Mouse (Mus musculus): ENCODE results near the gene Papln. TPM values are rescaled to one million over a fixed set of nuclear protein-coding genes. Genes with fewer than 3 reads are reported as not detected.

Papln gene
- total and polyA plus RNA-seq, 3 experiments, result 0.09 to 0.51 TPM; not detected in 1

DNA sequence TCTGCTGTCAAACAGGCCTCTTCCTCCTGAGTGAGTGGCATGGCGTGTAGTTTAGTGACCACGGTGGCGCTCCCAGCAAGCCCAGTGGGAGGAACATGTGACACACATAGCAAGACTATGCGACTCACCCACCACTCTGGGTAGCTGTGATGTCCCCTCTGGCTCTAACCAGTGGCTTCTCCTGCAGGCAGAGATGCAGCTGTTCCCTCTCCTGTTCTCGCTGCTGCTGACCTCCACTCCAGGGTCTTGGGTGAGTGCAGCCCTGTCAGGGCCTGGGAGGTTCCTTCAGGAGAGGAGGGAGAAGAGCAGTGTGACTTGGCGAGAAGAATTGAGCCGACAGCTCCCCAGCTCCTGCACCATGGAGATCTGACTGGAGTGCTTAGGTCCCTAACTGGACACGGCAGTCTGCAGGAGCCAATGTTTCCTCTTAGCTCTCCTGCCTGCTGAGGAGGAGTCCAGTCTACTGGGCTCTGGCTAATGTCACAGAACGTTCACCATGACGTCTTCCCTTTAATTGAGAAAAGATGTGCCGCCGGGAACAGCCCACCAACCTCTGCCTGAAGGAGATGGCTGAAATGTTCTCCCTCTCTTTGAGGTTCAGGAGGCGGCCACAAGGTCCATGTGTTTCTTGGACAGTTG lies 2.6 kb downstream of the Papln start:
- no peaks in the 10 kb centered on the region for H3K79me2 ChIP-seq (replicated peaks; ENCODE audit: control insufficient read depth, extremely low read depth, insufficient read depth, poor library complexity, severe bottlenecking)
- no peak overlapping the region for H3K27ac ChIP-seq (ENCODE audit: insufficient read depth, low read depth)
- dilution Hi-C loops (cut with MboI; ENCODE audit: extremely low pct_ligation_motif_present, extremely low pct_unique_long_range_greater_than_20kb, low sequenced_read_pairs), result no loop called here
- no peaks in the 10 kb centered on the region for H3K9me3 ChIP-seq (replicated peaks; ENCODE audit: low read length)
- H3K4me3 ChIP-seq (replicated peaks in 1 of 3; ENCODE audit: low read depth in 2 of 3, low read length in 2 of 3, poor library complexity in 1 of 3), result no peak overlapping the region
- no peak for DNase-seq (ENCODE audit: extremely low read depth)
- peaks cover 0 to 15% of the 10 kb centered on the region in 2 experiments; a peak in 2 of 4 replicates for H3K4me1 ChIP-seq (ENCODE audit: control insufficient read depth in 1 of 2, insufficient read depth in 2 of 2)
- no peaks in the 10 kb centered on the region for H3K27me3 ChIP-seq (replicated peaks)
- TF ChIP-seq SMC3 (IDR thresholded peaks at IDR 0.05; ENCODE audit: low read depth, low read length) (no peak), CTCF (conservative IDR thresholded peaks at IDR 0.05 in 1 of 2, IDR thresholded peaks at IDR 0.05 in 1 of 2; ENCODE audit: low read depth in 2 of 2, low read length in 2 of 2) (no peak), POLR2A (IDR thresholded peaks at IDR 0.05; ENCODE audit: low read depth, low read length) (no peak), IRF4 (IDR thresholded peaks at IDR 0.05; ENCODE audit: low read depth, low read length) (no peak), SIN3A (IDR thresholded peaks at IDR 0.05; ENCODE audit: low read length) (no peak), PAX5 (IDR thresholded peaks at IDR 0.05; ENCODE audit: low read length) (no peak), MAZ (IDR thresholded peaks at IDR 0.05; ENCODE audit: low read depth, low read length) (no peak), JUN (IDR thresholded peaks at IDR 0.05; ENCODE audit: insufficient read depth, low read depth, low read length) (no peak), USF2 (conservative IDR thresholded peaks at IDR 0.05; ENCODE audit: low read depth, low read length) (no peak), MYC (IDR thresholded peaks at IDR 0.05; ENCODE audit: low read depth, low read length) (no peak)
- no peak overlapping the region for H3K4me2 ChIP-seq (ENCODE audit: insufficient read depth, low read depth, poor library complexity, severe bottlenecking)
- no peak overlapping the region for H3K9ac ChIP-seq (ENCODE audit: insufficient read depth, low read depth)
- H3K36me3 ChIP-seq (replicated peaks in 1 of 2; ENCODE audit: control insufficient read depth in 1 of 2, insufficient read depth in 1 of 2, low read length in 1 of 2), result no peaks in the 10 kb centered on the region
- in situ Hi-C loops (cut with MboI; ENCODE audit: low pct_ligation_motif_present, low pct_unique_long_range_greater_than_20kb, low sequenced_read_pairs), result loop anchor here (5.0 to 25.0 kb wide), 2 partner anchors 54 to 654 kb away; no protein-coding TSS in a partner anchor

GRCm38 (mm10) chr12:83767833-83768232 lies 4.4 kb downstream of the Papln start:
- peaks cover 0 to 15% of the 10 kb centered on the region in 2 experiments; a peak in 2 of 4 replicates for H3K4me1 ChIP-seq (ENCODE audit: control insufficient read depth in 1 of 2, insufficient read depth in 2 of 2)
- H3K27me3 ChIP-seq (replicated peaks), result no peaks in the 10 kb centered on the region
- H3K4me3 ChIP-seq (replicated peaks in 1 of 3; ENCODE audit: low read depth in 2 of 3, low read length in 2 of 3, poor library complexity in 1 of 3), result no peak overlapping the region
- dilution Hi-C loops (cut with MboI; ENCODE audit: extremely low pct_ligation_motif_present, extremely low pct_unique_long_range_greater_than_20kb, low sequenced_read_pairs), result no loop called here
- H3K9me3 ChIP-seq (replicated peaks; ENCODE audit: low read length), result no peaks in the 10 kb centered on the region
- H3K79me2 ChIP-seq (replicated peaks; ENCODE audit: control insufficient read depth, extremely low read depth, insufficient read depth, poor library complexity, severe bottlenecking), result no peaks in the 10 kb centered on the region
- in situ Hi-C loops (cut with MboI; ENCODE audit: low pct_ligation_motif_present, low pct_unique_long_range_greater_than_20kb, low sequenced_read_pairs), result loop anchor here (5.0 to 25.0 kb wide), 2 partner anchors 56 to 656 kb away; no protein-coding TSS in a partner anchor
- H3K36me3 ChIP-seq (replicated peaks in 1 of 2; ENCODE audit: control insufficient read depth in 1 of 2, insufficient read depth in 1 of 2, low read length in 1 of 2), result no peaks in the 10 kb centered on the region
- H3K27ac ChIP-seq (ENCODE audit: insufficient read depth, low read depth), result no peak overlapping the region
- no peak overlapping the region for H3K9ac ChIP-seq (ENCODE audit: insufficient read depth, low read depth)
- no peak overlapping the region for H3K4me2 ChIP-seq (ENCODE audit: insufficient read depth, low read depth, poor library complexity, severe bottlenecking)
- DNase-seq (ENCODE audit: extremely low read depth), result no peak
- TF ChIP-seq ZC3H11A (IDR thresholded peaks at IDR 0.05; ENCODE audit: low read depth, low read length) (no peak), JUN (IDR thresholded peaks at IDR 0.05; ENCODE audit: insufficient read depth, low read depth, low read length) (no peak), MAZ (IDR thresholded peaks at IDR 0.05; ENCODE audit: low read depth, low read length) (no peak), NELFE (IDR thresholded peaks at IDR 0.05; ENCODE audit: low read depth, low read length) (no peak), POLR2A (IDR thresholded peaks at IDR 0.05; ENCODE audit: low read depth, low read length) (no peak)

Data from CH12.LX (cell line).